Mouse (Mus musculus): Measurements from ENCODE around the gene Itprip.

DNA sequence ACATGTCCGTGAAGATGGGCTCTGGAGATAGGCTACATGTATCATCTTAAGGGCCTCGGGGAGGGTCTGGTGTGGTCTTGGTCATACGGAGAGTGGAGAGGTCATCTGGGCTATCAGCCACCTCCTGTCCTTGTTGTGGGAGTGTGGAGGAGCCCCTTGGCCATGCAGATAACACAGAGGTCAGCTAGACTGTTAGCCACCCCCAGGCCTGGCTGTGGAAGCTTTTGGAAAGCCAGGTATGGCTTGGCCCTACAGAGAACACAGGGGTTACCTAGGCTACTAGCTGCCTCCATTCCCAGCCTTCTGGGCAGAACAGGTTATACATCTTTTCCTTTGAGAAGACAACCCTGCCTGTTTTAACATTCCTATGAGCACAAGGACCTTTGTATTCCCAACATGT lies 56.5 kb downstream of the Itprip start:
- TF ChIP-seq CTCF (IDR thresholded peaks at IDR 0.05; ENCODE audit: low read depth, low read length) (no peak), EP300 (IDR thresholded peaks at IDR 0.05; ENCODE audit: insufficient read depth, low read depth, low read length) (no peak)
